18 mouse cellular contexts compared by ENCODE assay signal in genomic region chr3:38415292-38415930, GRCm38 (mm10).
DNase-seq lines count a peak whose midpoint lies in the region; ATAC-seq lines count a peak whose summit lies in the region.
"Had no signal": no experiment of that assay in that cellular context is flagged by ENCODE, and none has a peak within 500 bp of the region (broad histone marks: within the 10 kb centered on the region; RNA-seq: fewer than 3 reads in every experiment).

No protein-coding gene starts in this region.

- no peak overlapping the region for H3K4me2 ChIP-seq in embryonic facial prominence, embryonic 13.5 days
- no peak overlapping the region for H3K4me2 ChIP-seq in limb, embryonic 15.5 days
- H3K4me2 ChIP-seq in stomach, embryonic 16.5 days (ENCODE audit: low read depth, low read length): no peak overlapping the region
- H3K4me2 ChIP-seq: forebrain, embryonic 15.5 days; liver, embryonic 15.5 days; midbrain, embryonic 12.5 days had no signal

- H3K4me1 ChIP-seq in embryonic facial prominence, embryonic 13.5 days: no peaks in the 10 kb centered on the region
- no peaks in the 10 kb centered on the region for H3K4me1 ChIP-seq in limb, embryonic 15.5 days
- no peaks in the 10 kb centered on the region; the same call in 1 of the 2 replicates for H3K4me1 ChIP-seq in stomach, embryonic 16.5 days (ENCODE audit: control insufficient read depth, insufficient read depth, low read length)
- H3K4me1 ChIP-seq: forebrain, embryonic 15.5 days; liver, embryonic 15.5 days; midbrain, embryonic 12.5 days had no signal

- H3K9me3 ChIP-seq in embryonic facial prominence, embryonic 13.5 days: no peaks in the 10 kb centered on the region
- H3K9me3 ChIP-seq in limb, embryonic 15.5 days: no peaks in the 10 kb centered on the region
- no peaks in the 10 kb centered on the region for H3K9me3 ChIP-seq in stomach, embryonic 16.5 days (replicated peaks; ENCODE audit: control insufficient read depth, low read length)
- H3K9me3 ChIP-seq: forebrain, embryonic 15.5 days; heart, embryonic 10.5 days; liver, embryonic 15.5 days; midbrain, embryonic 12.5 days had no signal

- H3K36me3 ChIP-seq in embryonic facial prominence, embryonic 13.5 days: no peaks in the 10 kb centered on the region
- H3K36me3 ChIP-seq in limb, embryonic 15.5 days: no peaks in the 10 kb centered on the region
- no peaks in the 10 kb centered on the region for H3K36me3 ChIP-seq in stomach, embryonic 16.5 days (ENCODE audit: control insufficient read depth, insufficient read depth, low read length)
- H3K36me3 ChIP-seq: forebrain, embryonic 15.5 days; heart, embryonic 10.5 days; liver, embryonic 15.5 days; midbrain, embryonic 12.5 days had no signal

- 61% methylated on average over 3 of the region's 3 CpGs for WGBS in embryonic facial prominence, embryonic 13.5 days
- 59% methylated on average over 3 of the region's 3 CpGs for WGBS in limb, embryonic 15.5 days
- WGBS in stomach, embryonic 16.5 days: 55% methylated on average over 2 of the region's 3 CpGs

- H3K27me3 ChIP-seq in embryonic facial prominence, embryonic 13.5 days: no peaks in the 10 kb centered on the region
- H3K27me3 ChIP-seq in limb, embryonic 15.5 days: no peaks in the 10 kb centered on the region
- no peaks in the 10 kb centered on the region for H3K27me3 ChIP-seq in stomach, embryonic 16.5 days (ENCODE audit: control insufficient read depth, insufficient read depth, low read length)
- H3K27me3 ChIP-seq: forebrain, embryonic 15.5 days; liver, embryonic 15.5 days; midbrain, embryonic 12.5 days had no signal

- peak; percentile 78 for ATAC-seq in embryonic facial prominence, embryonic 13.5 days (ENCODE audit: insufficient number of reproducible peaks, insufficient read depth, low FRiP score, low TSS enrichment, low read depth)
- no peak for ATAC-seq in limb, embryonic 15.5 days (ENCODE audit: insufficient number of reproducible peaks, low FRiP score, low TSS enrichment, low read depth)
- ATAC-seq in stomach, embryonic 16.5 days (ENCODE audit: insufficient read depth, low FRiP score): peak; percentile 85
- ATAC-seq: forebrain, embryonic 15.5 days had no signal

- no peak overlapping the region for H3K9ac ChIP-seq in embryonic facial prominence, embryonic 13.5 days
- H3K9ac ChIP-seq in limb, embryonic 15.5 days: no peak overlapping the region
- H3K9ac ChIP-seq in stomach, embryonic 16.5 days (ENCODE audit: low read length): no peak overlapping the region
- H3K9ac ChIP-seq: forebrain, embryonic 15.5 days; liver, embryonic 15.5 days; midbrain, embryonic 12.5 days had no signal

- H3K4me3 ChIP-seq in embryonic facial prominence, embryonic 13.5 days: no peak overlapping the region
- H3K4me3 ChIP-seq in limb, embryonic 15.5 days: no peak overlapping the region
- H3K4me3 ChIP-seq in stomach, embryonic 16.5 days (replicated peaks; ENCODE audit: low read length): no peak overlapping the region
- H3K4me3 ChIP-seq: forebrain, embryonic 15.5 days; heart, embryonic 10.5 days; liver, embryonic 15.5 days; midbrain, embryonic 12.5 days; myocyte had no signal

- no peak overlapping the region for H3K27ac ChIP-seq in embryonic facial prominence, embryonic 13.5 days
- H3K27ac ChIP-seq in limb, embryonic 15.5 days: 0 out of 2 replicates have a peak overlapping the region, but pooled peaks have one; percentile 0
- peak overlapping the region; percentile 64 for H3K27ac ChIP-seq in stomach, embryonic 16.5 days (ENCODE audit: low read length)
- H3K27ac ChIP-seq: forebrain, embryonic 15.5 days; heart, embryonic 10.5 days; liver, embryonic 15.5 days; midbrain, embryonic 12.5 days had no signal

- peak; percentile 4 for DNase-seq in kidney, postnatal 14 days
- DNase-seq in kidney, postnatal 4 days: no peak
- no peak for DNase-seq in right cerebral cortex, postnatal 10 days (ENCODE audit: low spot score in 2 of 2)
- no peak for DNase-seq in cerebellum, adult 11-12 months
- DNase-seq: adrenal gland, postnatal 36 days; cerebellum, postnatal 36 days; gastrocnemius, postnatal 10 days; heart, postnatal 36 days; right cerebral cortex, adult 18-20 months; thymus, postnatal 14 days had no signal
